Mouse (Mus musculus): ENCODE data around the gene Gucy1a1. TPM values are rescaled to one million over a fixed set of nuclear protein-coding genes. Genes with fewer than 3 reads are reported as not detected.

Gucy1a1 gene
- polyA plus RNA-seq, 1 experiment from 2014 or later = 21.9 TPM

Small RNAs within 50 kb of the gene (microRNA-seq; reads per million reads assigned to microRNA genes)
- gene Mir7010 = not detected

Other genes with a start within 250 kb of the Gucy1a1 start
- 10.1 and 11.0 TPM in 2 replicates for gene Ctso, start 213.2 kb downstream of the Gucy1a1 start, polyA plus RNA-seq (2014; fragmentation: Nextera tagmentation; extraction: Ambion mirVana)
- 0.25 TPM in 1 of 2 replicates, not detected in the other for gene Tdo2, start 169.6 kb downstream of the Gucy1a1 start, polyA plus RNA-seq (2014; fragmentation: Nextera tagmentation; extraction: Ambion mirVana)
- gene Asic5, start 163.5 kb downstream of the Gucy1a1 start, polyA plus RNA-seq (2014; fragmentation: Nextera tagmentation; extraction: Ambion mirVana) = not detected in 2 replicates
- gene Gucy1b1, start 71.1 kb downstream of the Gucy1a1 start, polyA plus RNA-seq (2014; fragmentation: Nextera tagmentation; extraction: Ambion mirVana) = 51.7 and 66.4 TPM in 2 replicates
- 68.3 and 96.6 TPM in 2 replicates for gene Map9, start 212.3 kb upstream of the Gucy1a1 start, polyA plus RNA-seq (2014; fragmentation: Nextera tagmentation; extraction: Ambion mirVana)